Mouse (Mus musculus): ENCODE measurements around the gene Prdm12. TPM values are rescaled to one million over a fixed set of nuclear protein-coding genes. Genes with fewer than 3 reads are reported as not detected.

Gene Prdm12
- polyA plus RNA-seq, 1 experiment from 2014 or later = 7.2 TPM

GRCm38 (mm10) chr2:31636138-31636741 lies 3.6 kb upstream of the Prdm12 start:
- no peaks in the 10 kb centered on the region for H3K36me3 ChIP-seq (replicated peaks)
- DNase-seq (ENCODE audit: low spot score) = peak; percentile 69
- peaks cover 100% of the 10 kb centered on the region for H3K27me3 ChIP-seq (replicated peaks; ENCODE audit: low read depth, poor library complexity, severe bottlenecking)
- under 1% methylated on average over 48 of the region's 48 CpGs for WGBS
- peak overlapping the region; percentile 70 for H3K27ac ChIP-seq (replicated peaks)
- peak overlapping the region; percentile 46 for H3K4me3 ChIP-seq
- peaks cover 62% of the 10 kb centered on the region for H3K4me1 ChIP-seq
- no peaks in the 10 kb centered on the region for H3K9me3 ChIP-seq

DNA sequence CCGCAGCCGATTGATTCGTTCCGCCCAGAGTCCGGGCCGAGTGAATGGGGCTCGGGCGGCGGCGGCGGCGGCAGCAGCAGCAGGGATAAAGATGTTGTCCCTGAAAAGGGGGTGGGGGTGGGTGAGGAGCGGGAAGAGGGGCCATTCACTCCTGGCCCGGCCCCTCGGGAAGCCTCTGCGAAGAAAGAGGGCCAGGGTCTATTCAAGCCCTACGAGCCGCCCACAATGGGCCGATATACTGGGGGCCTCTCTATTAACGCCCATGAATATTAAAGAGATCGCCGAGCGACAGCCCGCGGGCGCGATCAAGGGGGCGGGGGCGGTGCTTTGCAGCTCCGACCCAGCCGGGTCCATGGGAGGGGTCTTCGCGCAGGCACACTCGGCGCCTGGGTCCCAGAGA lies 3.1 kb upstream of the Prdm12 start:
- 1% methylated on average over 35 of the region's 35 CpGs for WGBS
- Histone ChIP-seq H3K36me3 (replicated peaks) (no peaks in the 10 kb centered on the region), H3K4me3 (peak overlapping the region; percentile 46), H3K27ac (replicated peaks) (peak overlapping the region; percentile 70), H3K27me3 (replicated peaks; ENCODE audit: low read depth, poor library complexity, severe bottlenecking) (peaks cover 100% of the 10 kb centered on the region), H3K9me3 (no peaks in the 10 kb centered on the region), H3K4me1 (peaks cover 67% of the 10 kb centered on the region)
- peak; percentile 79 for DNase-seq (ENCODE audit: low spot score)

DNA sequence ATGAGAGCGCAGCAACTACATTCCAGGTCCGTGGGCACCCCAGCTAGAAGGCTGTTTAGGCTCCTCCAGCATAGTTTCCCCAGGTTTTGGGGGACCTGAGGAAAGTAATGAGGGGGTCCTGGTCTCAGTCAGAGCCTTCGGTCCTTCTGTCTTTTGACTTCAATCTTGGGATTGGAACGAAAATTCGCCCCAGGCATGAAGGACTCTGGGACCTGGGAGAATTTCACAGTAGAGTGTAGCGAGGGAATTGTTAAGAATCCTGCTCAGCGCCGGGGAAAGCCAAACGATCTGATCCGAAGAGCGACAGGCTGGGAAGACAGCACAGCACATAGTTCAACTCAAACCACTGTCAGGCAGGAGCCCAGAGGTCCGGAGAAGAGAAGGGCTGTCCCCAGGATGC lies 2.5 kb upstream of the Prdm12 start:
- H3K9me3 ChIP-seq = no peaks in the 10 kb centered on the region
- no peaks in the 10 kb centered on the region for H3K36me3 ChIP-seq (replicated peaks)
- no peak overlapping the region for H3K27ac ChIP-seq (replicated peaks)
- no peak for DNase-seq (ENCODE audit: low spot score)
- whole genome bisulfite sequencing = under 1% methylated on average over 12 of the region's 12 CpGs
- H3K4me1 ChIP-seq = peaks cover 72% of the 10 kb centered on the region
- H3K27me3 ChIP-seq (replicated peaks; ENCODE audit: low read depth, poor library complexity, severe bottlenecking) = peaks cover 100% of the 10 kb centered on the region
- peak overlapping the region; percentile 46 for H3K4me3 ChIP-seq

DNA sequence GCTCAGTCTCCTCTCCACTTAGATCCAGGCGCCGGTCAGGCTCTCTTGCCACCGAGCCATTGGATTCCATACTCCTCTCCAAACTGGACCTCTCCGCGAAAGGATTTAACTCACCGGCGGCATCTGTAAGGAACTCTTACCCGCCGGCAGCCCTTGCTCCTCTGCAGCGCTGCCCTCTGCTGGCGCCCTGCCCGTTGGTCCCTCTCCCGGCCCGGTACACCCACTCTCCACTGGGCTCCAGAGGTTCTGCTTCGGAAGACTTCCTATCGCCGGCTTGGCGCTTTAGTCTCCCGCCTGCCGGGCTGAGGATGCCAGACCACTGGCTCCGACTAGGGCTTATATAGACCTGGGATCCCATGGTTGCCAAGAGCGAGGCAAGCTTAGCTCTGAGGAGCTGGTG lies 2.0 kb upstream of the Prdm12 start:
- Histone ChIP-seq H3K4me3 (peak overlapping the region; percentile 46), H3K27ac (replicated peaks) (0 out of 2 replicates have a peak overlapping the region, but pooled peaks have one; percentile 10), H3K9me3 (no peaks in the 10 kb centered on the region), H3K27me3 (replicated peaks; ENCODE audit: low read depth, poor library complexity, severe bottlenecking) (peaks cover 100% of the 10 kb centered on the region), H3K4me1 (peaks cover 72% of the 10 kb centered on the region), H3K36me3 (replicated peaks) (no peaks in the 10 kb centered on the region)
- under 1% methylated on average over 22 of the region's 22 CpGs for WGBS
- DNase-seq (ENCODE audit: low spot score) = peak; percentile 78

DNA sequence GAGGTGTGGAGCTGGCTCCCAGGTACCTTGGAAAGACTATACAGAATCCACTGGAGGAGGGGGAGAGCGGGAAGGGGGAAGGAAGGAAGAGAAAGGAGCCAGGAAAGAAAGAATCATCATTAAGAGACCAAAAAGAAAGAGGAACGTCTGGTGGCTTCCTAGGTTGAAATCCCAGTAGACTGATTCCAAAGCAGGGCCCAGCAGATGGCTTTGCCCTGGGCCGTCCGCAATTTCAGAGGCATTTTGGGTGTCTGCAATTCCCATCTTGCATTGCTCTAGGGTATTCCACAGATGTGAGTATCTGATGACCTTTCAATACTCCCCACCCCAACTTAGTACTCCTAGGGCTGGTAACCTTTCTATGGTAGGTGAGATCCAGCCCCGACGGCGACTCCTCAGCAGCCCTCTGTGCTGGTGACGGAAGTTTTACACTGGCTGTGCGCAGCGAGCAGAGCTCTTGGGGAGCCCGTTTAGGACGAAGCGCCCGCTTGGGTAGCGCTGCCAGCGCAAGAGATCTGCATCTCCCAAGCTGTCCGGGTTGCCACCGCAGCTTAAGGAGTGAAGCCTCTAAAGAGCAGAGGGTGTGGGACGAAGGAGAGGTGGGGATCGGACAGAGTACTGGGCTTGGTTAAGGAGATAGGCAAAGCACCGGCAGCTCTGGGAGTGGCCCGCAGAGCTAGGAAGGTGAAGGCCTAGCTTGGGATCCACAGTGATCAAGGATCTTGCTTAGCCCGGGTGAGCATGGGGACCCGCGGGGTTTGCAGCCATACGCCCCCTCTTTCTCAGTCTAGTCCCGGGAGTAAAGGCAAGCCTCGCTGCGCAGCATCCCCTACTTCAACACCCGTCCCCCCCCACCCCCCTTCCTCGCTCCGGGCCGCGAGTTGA lies 1.0 kb upstream of the Prdm12 start:
- H3K36me3 ChIP-seq (replicated peaks) = no peaks in the 10 kb centered on the region
- no peaks in the 10 kb centered on the region for H3K9me3 ChIP-seq
- peak; percentile 50 for DNase-seq (ENCODE audit: low spot score)
- peaks cover 100% of the 10 kb centered on the region for H3K27me3 ChIP-seq (replicated peaks; ENCODE audit: low read depth, poor library complexity, severe bottlenecking)
- under 1% methylated on average over 34 of the region's 34 CpGs for WGBS
- H3K27ac ChIP-seq (replicated peaks) = no peak overlapping the region; the same call in 1 of the 2 replicates
- H3K4me1 ChIP-seq = peaks cover 72% of the 10 kb centered on the region
- H3K4me3 ChIP-seq = peak overlapping the region; percentile 46

- H3K27ac ChIP-seq (replicated peaks) = no peak overlapping the region; the same call in 1 of the 2 replicates
- H3K4me3 ChIP-seq = peak overlapping the region; percentile 46
- H3K4me1 ChIP-seq = peaks cover 72% of the 10 kb centered on the region
- no peaks in the 10 kb centered on the region for H3K9me3 ChIP-seq
- H3K36me3 ChIP-seq (replicated peaks) = no peaks in the 10 kb centered on the region
- DNase-seq (ENCODE audit: low spot score) = peak; percentile 52
- under 1% methylated on average over 13 of the region's 13 CpGs for WGBS
- H3K27me3 ChIP-seq (replicated peaks; ENCODE audit: low read depth, poor library complexity, severe bottlenecking) = peaks cover 100% of the 10 kb centered on the region
Observed at GRCm38 (mm10) chr2:31639466-31639760, 424 bp upstream of the Prdm12 start.

- peak overlapping the region; percentile 48; the same call in 1 of the 2 replicates for H3K27ac ChIP-seq (replicated peaks)
- H3K4me1 ChIP-seq = peaks cover 61% of the 10 kb centered on the region
- H3K9me3 ChIP-seq = no peaks in the 10 kb centered on the region
- H3K36me3 ChIP-seq (replicated peaks) = no peaks in the 10 kb centered on the region
- peak; percentile 54 for DNase-seq (ENCODE audit: low spot score)
- peaks cover 100% of the 10 kb centered on the region for H3K27me3 ChIP-seq (replicated peaks; ENCODE audit: low read depth, poor library complexity, severe bottlenecking)
- peak overlapping the region; percentile 46 for H3K4me3 ChIP-seq
- under 1% methylated on average over 48 of the region's 48 CpGs for WGBS
Observed at GRCm38 (mm10) chr2:31640609-31641507, 1.0 kb downstream of the Prdm12 start.

DNA sequence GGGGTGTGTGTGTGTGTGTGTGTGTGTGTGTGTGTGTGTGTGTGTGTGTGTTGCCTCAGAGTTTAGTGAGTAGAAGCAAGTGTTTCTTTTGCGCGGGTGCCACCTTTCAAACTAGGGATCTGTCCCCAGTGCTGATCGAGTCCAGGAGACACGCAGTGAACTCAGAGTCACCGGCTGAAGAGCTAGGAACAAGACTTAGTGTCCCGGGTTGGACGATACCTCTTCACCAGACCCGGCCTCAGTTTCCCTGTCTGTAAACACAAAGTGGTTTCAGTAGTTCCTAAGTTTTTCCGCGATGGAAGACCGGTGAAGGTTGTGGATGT lies 1.6 kb downstream of the Prdm12 start:
- H3K4me3 ChIP-seq = peak overlapping the region; percentile 46
- H3K36me3 ChIP-seq (replicated peaks) = no peaks in the 10 kb centered on the region
- DNase-seq (ENCODE audit: low spot score) = no peak
- peaks cover 55% of the 10 kb centered on the region for H3K4me1 ChIP-seq
- H3K9me3 ChIP-seq = no peaks in the 10 kb centered on the region
- under 1% methylated on average over 11 of the region's 11 CpGs for WGBS
- no peak overlapping the region for H3K27ac ChIP-seq (replicated peaks)
- peaks cover 100% of the 10 kb centered on the region for H3K27me3 ChIP-seq (replicated peaks; ENCODE audit: low read depth, poor library complexity, severe bottlenecking)

DNA sequence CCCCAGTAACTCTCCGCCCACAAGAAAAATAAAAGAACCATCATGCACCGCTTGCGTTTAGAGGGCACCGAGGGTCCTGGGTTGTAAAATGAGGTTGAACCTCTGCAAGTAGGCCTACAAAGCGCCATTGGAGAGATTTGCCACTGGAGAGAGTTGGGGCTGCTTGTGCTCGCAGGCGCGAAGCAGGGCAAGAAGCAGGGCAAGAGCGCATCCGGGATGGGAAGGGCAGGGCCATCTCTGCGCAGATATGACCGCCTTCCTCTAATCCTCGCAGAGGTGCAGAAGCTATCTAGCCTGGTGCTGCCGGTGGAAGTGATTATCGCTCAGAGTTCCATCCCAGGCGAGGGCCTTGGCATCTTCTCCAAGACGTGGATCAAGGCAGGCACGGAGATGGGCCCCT lies 2.1 kb downstream of the Prdm12 start:
- H3K27me3 ChIP-seq (replicated peaks; ENCODE audit: low read depth, poor library complexity, severe bottlenecking) = peaks cover 100% of the 10 kb centered on the region
- no peaks in the 10 kb centered on the region for H3K36me3 ChIP-seq (replicated peaks)
- H3K4me1 ChIP-seq = peaks cover 50% of the 10 kb centered on the region
- peak overlapping the region; percentile 46 for H3K4me3 ChIP-seq
- 2% methylated on average over 18 of the region's 18 CpGs for WGBS
- peak; percentile 22 for DNase-seq (ENCODE audit: low spot score)
- H3K9me3 ChIP-seq = no peaks in the 10 kb centered on the region
- no peak overlapping the region for H3K27ac ChIP-seq (replicated peaks)

DNA sequence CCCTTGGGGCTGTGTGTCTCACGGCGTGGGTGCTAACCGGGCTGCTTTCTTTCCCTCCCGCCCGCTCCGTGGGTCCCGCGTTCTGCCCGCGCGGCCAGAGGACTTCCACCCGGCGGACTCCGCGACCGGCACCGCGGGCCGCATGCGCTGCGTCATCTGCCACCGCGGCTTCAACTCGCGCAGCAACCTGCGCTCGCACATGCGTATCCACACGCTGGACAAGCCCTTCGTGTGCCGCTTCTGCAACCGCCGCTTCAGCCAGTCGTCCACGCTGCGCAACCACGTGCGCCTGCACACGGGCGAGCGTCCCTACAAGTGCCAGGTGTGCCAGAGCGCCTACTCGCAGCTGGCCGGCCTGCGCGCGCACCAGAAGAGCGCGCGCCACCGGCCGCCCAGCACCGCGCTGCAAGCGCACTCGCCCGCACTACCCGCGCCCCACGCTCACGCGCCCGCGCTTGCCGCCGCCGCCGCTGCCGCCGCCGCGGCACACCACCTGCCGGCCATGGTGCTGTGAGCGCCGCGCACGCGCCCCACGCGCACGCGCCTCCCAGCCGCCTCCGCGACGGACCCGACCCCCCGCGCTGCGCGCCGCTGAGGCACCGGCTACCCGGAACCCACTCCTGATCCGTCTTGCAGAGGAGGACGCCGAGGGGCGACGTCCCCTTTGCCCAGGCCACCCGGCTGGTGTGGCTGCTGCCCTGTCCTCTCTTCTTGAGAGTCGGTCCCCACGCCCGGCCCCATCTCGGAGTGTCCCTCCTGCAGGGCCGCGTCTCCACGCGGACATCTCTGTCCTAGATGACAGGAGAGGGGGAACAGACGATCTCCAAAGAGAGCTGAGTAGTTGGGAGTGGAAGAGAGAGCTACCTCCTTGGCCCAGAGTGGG lies 14.4 kb downstream of the Prdm12 start:
- peak; percentile 60 for DNase-seq (ENCODE audit: low spot score)
- Histone ChIP-seq H3K27ac (replicated peaks) (no peak overlapping the region; the same call in 1 of the 2 replicates), H3K4me1 (peaks cover 16% of the 10 kb centered on the region), H3K27me3 (replicated peaks; ENCODE audit: low read depth, poor library complexity, severe bottlenecking) (peaks cover 99% of the 10 kb centered on the region), H3K36me3 (replicated peaks) (no peaks in the 10 kb centered on the region), H3K9me3 (peaks cover 4% of the 10 kb centered on the region; the same call in 1 of the 2 replicates), H3K4me3 (peak overlapping the region; percentile 67)
- WGBS = under 1% methylated on average over 108 of the region's 109 CpGs

DNA sequence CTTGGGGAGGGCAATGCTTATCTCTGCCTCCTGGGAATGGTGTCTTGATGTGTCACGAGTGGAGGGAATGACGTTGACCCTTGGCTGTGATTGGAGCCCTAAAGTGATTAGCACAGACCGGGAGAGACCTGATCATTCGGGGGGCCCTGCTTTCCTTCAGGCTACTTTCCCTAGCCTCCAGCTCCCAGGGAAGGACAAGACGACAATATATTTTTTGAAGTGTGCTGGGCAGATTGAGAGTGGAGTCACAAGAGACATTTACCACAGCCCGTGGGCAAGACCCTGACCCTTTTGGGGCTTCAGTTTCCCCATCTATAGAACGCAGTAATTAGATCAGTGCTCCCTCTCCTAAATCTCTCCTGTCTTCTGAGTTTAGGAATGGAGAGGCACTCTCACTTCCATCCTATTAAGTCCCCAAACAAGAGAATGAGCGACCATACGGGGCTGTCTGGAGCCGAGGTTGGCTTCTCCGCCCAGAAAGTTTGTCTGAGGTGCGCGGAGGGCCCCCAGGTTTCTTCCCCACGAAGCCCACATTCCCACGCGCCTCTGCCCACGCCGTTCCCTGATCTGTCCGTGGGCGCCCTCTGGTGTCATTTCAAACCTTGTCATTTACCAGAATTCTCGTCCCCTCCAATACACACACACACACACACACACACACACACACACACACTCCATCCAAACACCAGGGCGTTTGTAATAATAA lies 15.2 kb downstream of the Prdm12 start:
- Histone ChIP-seq H3K27ac (replicated peaks) (no peak overlapping the region), H3K9me3 (peaks cover 7% of the 10 kb centered on the region; the same call in 1 of the 2 replicates), H3K4me3 (peak overlapping the region; percentile 67), H3K4me1 (peaks cover 16% of the 10 kb centered on the region), H3K36me3 (replicated peaks) (no peaks in the 10 kb centered on the region), H3K27me3 (replicated peaks; ENCODE audit: low read depth, poor library complexity, severe bottlenecking) (peaks cover 95% of the 10 kb centered on the region)
- peak; percentile 52 for DNase-seq (ENCODE audit: low spot score)
- WGBS = 5% methylated on average over 22 of the region's 22 CpGs

All from embryonic facial prominence, embryonic 10.5 days (tissue).